Mouse (Mus musculus): ENCODE measurements around the gene Chrm1. TPM values are rescaled to one million over a fixed set of nuclear protein-coding genes. Genes with fewer than 3 reads are reported as not detected.

The Chrm1 gene
- 0.04 and 0.06 TPM in 2 replicates for polyA plus RNA-seq (2012; rRNA removed)

- no peak for DNase-seq (ENCODE audit: low spot score)
Observed at GRCm38 (mm10) chr19:8663360-8663839, at the start of gene Chrm1. Chrm1 (plus strand) TSS chr19:8663789.

- DNase-seq (ENCODE audit: low spot score) = no peak
Observed at GRCm38 (mm10) chr19:8614343-8614742, 49.2 kb upstream of the Chrm1 start.

- no peak for DNase-seq (ENCODE audit: low spot score)
Observed at GRCm38 (mm10) chr19:8616314-8616713, 47.3 kb upstream of the Chrm1 start.

- DNase-seq (ENCODE audit: low spot score) = no peak
Observed at GRCm38 (mm10) chr19:8617904-8618303, 45.7 kb upstream of the Chrm1 start, which contains the start of gene Slc22a6. Slc22a6 (plus strand) TSS chr19:8618039.

GRCm38 (mm10) chr19:8621098-8621497 is 42.5 kb upstream of the Chrm1 start:
- DNase-seq (ENCODE audit: low spot score) = no peak

- DNase-seq (ENCODE audit: low spot score) = no peak
Observed at GRCm38 (mm10) chr19:8630249-8630648, 33.3 kb upstream of the Chrm1 start.

GRCm38 (mm10) chr19:8630826-8631225 is 32.8 kb upstream of the Chrm1 start:
- no peak for DNase-seq (ENCODE audit: low spot score)

GRCm38 (mm10) chr19:8632029-8632428 is 31.6 kb upstream of the Chrm1 start:
- DNase-seq (ENCODE audit: low spot score) = no peak

- DNase-seq (ENCODE audit: low spot score) = no peak
Observed at GRCm38 (mm10) chr19:8642086-8642485, 21.5 kb upstream of the Chrm1 start.

GRCm38 (mm10) chr19:8646393-8646792 is 17.2 kb upstream of the Chrm1 start:
- DNase-seq (ENCODE audit: low spot score) = no peak

- no peak for DNase-seq (ENCODE audit: low spot score)
Observed at GRCm38 (mm10) chr19:8655833-8656232, 7.8 kb upstream of the Chrm1 start.

- DNase-seq (ENCODE audit: low spot score) = no peak
Observed at GRCm38 (mm10) chr19:8656341-8656740, 7.2 kb upstream of the Chrm1 start.

GRCm38 (mm10) chr19:8661821-8662307 is 1.7 kb upstream of the Chrm1 start:
- no peak for DNase-seq (ENCODE audit: low spot score)

GRCm38 (mm10) chr19:8662337-8662736 is 1.3 kb upstream of the Chrm1 start:
- DNase-seq (ENCODE audit: low spot score) = no peak

GRCm38 (mm10) chr19:8663911-8664421 is 377 bp downstream of the Chrm1 start:
- DNase-seq (ENCODE audit: low spot score) = no peak

GRCm38 (mm10) chr19:8664859-8665258 is 1.3 kb downstream of the Chrm1 start:
- no peak for DNase-seq (ENCODE audit: low spot score)

GRCm38 (mm10) chr19:8665746-8666145 is 2.2 kb downstream of the Chrm1 start:
- no peak for DNase-seq (ENCODE audit: low spot score)

- no peak for DNase-seq (ENCODE audit: low spot score)
Observed at GRCm38 (mm10) chr19:8672859-8673258, 9.3 kb downstream of the Chrm1 start.

GRCm38 (mm10) chr19:8673336-8674063 is 9.9 kb downstream of the Chrm1 start:
- DNase-seq (ENCODE audit: low spot score) = no peak

GRCm38 (mm10) chr19:8679031-8679779 is 15.6 kb downstream of the Chrm1 start:
- DNase-seq (ENCODE audit: low spot score) = no peak

GRCm38 (mm10) chr19:8681633-8682362 is 18.2 kb downstream of the Chrm1 start:
- DNase-seq (ENCODE audit: low spot score) = no peak

GRCm38 (mm10) chr19:8682996-8683395 is 19.4 kb downstream of the Chrm1 start:
- no peak for DNase-seq (ENCODE audit: low spot score)
